ENCODE assay signal across 22 mouse cellular contexts in the genomic region with DNA sequence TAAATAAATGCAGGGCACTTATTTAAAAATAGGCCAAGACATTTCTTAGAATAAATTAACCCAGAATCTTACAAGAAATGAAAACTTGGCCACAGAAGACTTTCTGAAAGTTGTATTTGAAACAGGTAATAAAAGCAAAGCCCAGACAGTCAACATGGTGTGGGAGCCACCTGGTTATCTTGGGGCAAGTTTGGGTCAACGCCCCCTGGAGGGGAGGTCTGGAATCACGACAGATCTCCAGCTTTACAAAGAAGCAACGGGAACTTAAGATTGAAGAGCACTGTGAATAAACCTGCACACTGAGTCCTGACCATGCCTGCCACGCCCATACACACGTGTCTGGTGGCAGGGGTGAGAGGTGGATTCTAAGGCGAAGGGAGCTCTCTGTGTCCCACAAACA. TPM values are rescaled to one million over a fixed set of nuclear protein-coding genes. Genes with fewer than 3 reads are reported as not detected.
DNase-seq lines count a peak whose midpoint lies in the region; ATAC-seq and TF ChIP-seq lines count a peak whose summit lies in the region.
"Had no signal": no experiment of that assay in that cellular context is flagged by ENCODE, and none has a peak within 500 bp of the region (broad histone marks: within the 10 kb centered on the region; RNA-seq: fewer than 3 reads in every experiment).

No protein-coding gene starts in this region.

- H3K4me2 ChIP-seq in forebrain, postnatal 0 days (ENCODE audit: low read depth): no peak overlapping the region
- H3K4me2 ChIP-seq in forebrain, embryonic 16.5 days (ENCODE audit: low read length): no peak overlapping the region
- H3K4me2 ChIP-seq: embryonic facial prominence, embryonic 15.5 days; forebrain, embryonic 12.5 days; limb, embryonic 15.5 days; neural tube, embryonic 13.5 days; stomach, embryonic 15.5 days had no signal

- WGBS in forebrain, postnatal 0 days: 48% methylated on average over 6 of the region's 6 CpGs
- WGBS in forebrain, embryonic 16.5 days: 53% methylated on average over 6 of the region's 6 CpGs
- WGBS in lung, adult 2 months: 34% methylated on average over 6 of the region's 6 CpGs

- no peaks in the 10 kb centered on the region for H3K9me3 ChIP-seq in forebrain, postnatal 0 days (ENCODE audit: low read length)
- H3K9me3 ChIP-seq in forebrain, embryonic 16.5 days (ENCODE audit: control insufficient read depth, low read length): no peaks in the 10 kb centered on the region
- H3K9me3 ChIP-seq: embryonic facial prominence, embryonic 15.5 days; forebrain, embryonic 12.5 days; limb, embryonic 15.5 days; neural tube, embryonic 13.5 days; stomach, embryonic 15.5 days had no signal

- DNase-seq in forebrain, postnatal 0 days: no peak
- no peak for DNase-seq in lung, adult 2 months
- DNase-seq in lung, postnatal 10 days: no peak
- DNase-seq in Patski (ENCODE audit: low read depth, low spot score): no peak
- peak; percentile 12 for DNase-seq in thymus, postnatal 14 days
- DNase-seq in cerebellum, adult 11-12 months: no peak
- DNase-seq in left cerebral cortex, adult 11 months (ENCODE audit: low spot score): no peak
- DNase-seq: cerebellum, adult 11 months; heart, postnatal 4 days; lung, postnatal 4 days; right cerebral cortex, postnatal 4 days had no signal

- H3K27me3 ChIP-seq in forebrain, postnatal 0 days (ENCODE audit: insufficient read depth, low read length): no peaks in the 10 kb centered on the region
- H3K27me3 ChIP-seq in forebrain, embryonic 16.5 days (replicated peaks; ENCODE audit: control insufficient read depth, insufficient read depth, low read length): no peaks in the 10 kb centered on the region
- H3K27me3 ChIP-seq in Patski: peaks cover 10% of the 10 kb centered on the region
- H3K27me3 ChIP-seq: embryonic facial prominence, embryonic 15.5 days; forebrain, embryonic 12.5 days; limb, embryonic 15.5 days; neural tube, embryonic 13.5 days; stomach, embryonic 15.5 days had no signal

- H3K27ac ChIP-seq in forebrain, postnatal 0 days (ENCODE audit: low read depth, low read length): no peak overlapping the region
- no peak overlapping the region for H3K27ac ChIP-seq in forebrain, embryonic 16.5 days (ENCODE audit: low read length)
- H3K27ac ChIP-seq: embryonic facial prominence, embryonic 15.5 days; forebrain, embryonic 12.5 days; limb, embryonic 15.5 days; neural tube, embryonic 13.5 days; stomach, embryonic 15.5 days had no signal

- POLR2A ChIA-PET in Patski (lab: Charles Lee): no interaction called here

- TF ChIP-seq CTCF in forebrain, postnatal 0 days (IDR thresholded peaks at IDR 0.05; ENCODE audit: low read depth): 0 out of 2 replicates have a peak, but pooled peaks have one; percentile 2
- TF ChIP-seq CTCF in lung, adult 2 months (IDR thresholded peaks at IDR 0.05; ENCODE audit: insufficient read depth, low read length): peak; percentile 17; the same call in 1 of the 2 replicates
- peak; percentile 48 for TF ChIP-seq CTCF in Patski (IDR thresholded peaks at IDR 0.05)

- CTCF ChIA-PET in Patski (lab: Charles Lee): no interaction called here

- no peaks in the 10 kb centered on the region for H3K4me1 ChIP-seq in forebrain, postnatal 0 days (ENCODE audit: insufficient read depth)
- H3K4me1 ChIP-seq in forebrain, embryonic 16.5 days (replicated peaks; ENCODE audit: control insufficient read depth, insufficient read depth, low read length): no peaks in the 10 kb centered on the region
- H3K4me1 ChIP-seq in lung, adult 2 months (ENCODE audit: control insufficient read depth, insufficient read depth, low read length): no peaks in the 10 kb centered on the region
- H3K4me1 ChIP-seq: embryonic facial prominence, embryonic 15.5 days; forebrain, embryonic 12.5 days; limb, embryonic 15.5 days; neural tube, embryonic 13.5 days; stomach, embryonic 15.5 days had no signal

- ATAC-seq in forebrain, postnatal 0 days: no peak
- no peak for ATAC-seq in forebrain, embryonic 16.5 days
- ATAC-seq in Patski: no peak

- H3K4me3 ChIP-seq in forebrain, postnatal 0 days (ENCODE audit: low read depth, low read length): no peak overlapping the region
- H3K4me3 ChIP-seq in forebrain, embryonic 16.5 days (replicated peaks; ENCODE audit: low read length): no peak overlapping the region
- no peak overlapping the region for H3K4me3 ChIP-seq in lung, adult 2 months (replicated peaks; ENCODE audit: extremely low read depth, low read depth, low read length)
- H3K4me3 ChIP-seq: embryonic facial prominence, embryonic 15.5 days; forebrain, embryonic 12.5 days; limb, embryonic 15.5 days; neural tube, embryonic 13.5 days; stomach, embryonic 15.5 days had no signal

- no peak for TF ChIP-seq POLR2A in lung, adult 2 months (IDR thresholded peaks at IDR 0.05; ENCODE audit: borderline replicate concordance, extremely low read depth, low read depth, low read length)

- H3K9ac ChIP-seq in forebrain, postnatal 0 days: no peak overlapping the region
- H3K9ac ChIP-seq in forebrain, embryonic 16.5 days (replicated peaks; ENCODE audit: low read depth, low read length): no peak overlapping the region
- H3K9ac ChIP-seq: embryonic facial prominence, embryonic 15.5 days; forebrain, embryonic 12.5 days; limb, embryonic 15.5 days; neural tube, embryonic 13.5 days; stomach, embryonic 15.5 days had no signal

- in situ Hi-C loops in Patski (cut with MboI; ENCODE audit: low pct_unique_long_range_greater_than_20kb): no loop called here

- no peaks in the 10 kb centered on the region for H3K36me3 ChIP-seq in forebrain, postnatal 0 days (ENCODE audit: insufficient read depth)
- no peaks in the 10 kb centered on the region for H3K36me3 ChIP-seq in forebrain, embryonic 16.5 days (ENCODE audit: control insufficient read depth, insufficient read depth)
- H3K36me3 ChIP-seq: embryonic facial prominence, embryonic 15.5 days; forebrain, embryonic 12.5 days; limb, embryonic 15.5 days; neural tube, embryonic 13.5 days; stomach, embryonic 15.5 days had no signal

RNA-seq across cellular contexts. Expression of a gene that starts 1.4 kb away (rescaled TPM):
- total RNA-seq in forebrain, postnatal 0 days (2014; rRNA removed): not detected in 2 replicates
- not detected in 2 replicates for polyA plus RNA-seq in forebrain, postnatal 0 days (2015; fragmentation: Nextera tagmentation; extraction: Ambion mirVana)
- not detected in 2 replicates for polyA plus RNA-seq in forebrain, embryonic 16.5 days (2015; fragmentation: Nextera tagmentation; extraction: Ambion mirVana)
- not detected in 2 replicates for polyA plus RNA-seq in lung, adult 2 months (2012; rRNA removed)
- not detected for polyA plus RNA-seq in Patski (2021)
- total RNA-seq: adrenal gland, postnatal 4 days; gastrocnemius, adult 8-10 months; heart, postnatal 4 days; midbrain, postnatal 0 days had no signal
- polyA plus RNA-seq: C2C12; embryonic facial prominence, embryonic 15.5 days; forebrain, embryonic 12.5 days; intestine, embryonic 14.5 days; limb, embryonic 15.5 days; midbrain, postnatal 0 days; neural tube, embryonic 13.5 days; stomach, embryonic 15.5 days had no signal

RNA-seq across cellular contexts. Expression of a gene that starts 19.7 kb away (rescaled TPM):
- 11.4 and 14.8 TPM in 2 replicates for total RNA-seq in forebrain, postnatal 0 days (2014; rRNA removed)
- polyA plus RNA-seq in forebrain, postnatal 0 days (2015; fragmentation: Nextera tagmentation; extraction: Ambion mirVana): 3.8 and 6.6 TPM in 2 replicates
- 3.9 and 5.7 TPM in 2 replicates for polyA plus RNA-seq in forebrain, embryonic 16.5 days (2015; fragmentation: Nextera tagmentation; extraction: Ambion mirVana)
- polyA plus RNA-seq in lung, adult 2 months (2012; rRNA removed): 7.7 and 9.6 TPM in 2 replicates
- 1.3 TPM for polyA plus RNA-seq in Patski (2021)
- polyA plus RNA-seq: C2C12 had no signal

RNA-seq across cellular contexts. Expression of a gene that starts 25.1 kb away (rescaled TPM):
- 0.81 TPM in 1 of 2 replicates, not detected in the other for total RNA-seq in forebrain, postnatal 0 days (2014; rRNA removed)
- polyA plus RNA-seq in forebrain, postnatal 0 days (2015; fragmentation: Nextera tagmentation; extraction: Ambion mirVana): not detected in 2 replicates
- polyA plus RNA-seq in forebrain, embryonic 16.5 days (2015; fragmentation: Nextera tagmentation; extraction: Ambion mirVana): not detected in 2 replicates
- polyA plus RNA-seq in lung, adult 2 months (2012; rRNA removed): not detected in 2 replicates
- not detected for polyA plus RNA-seq in Patski (2021)
- total RNA-seq: adrenal gland, postnatal 4 days; gastrocnemius, adult 8-10 months; heart, postnatal 4 days; midbrain, postnatal 0 days had no signal
- polyA plus RNA-seq: C2C12; forebrain, embryonic 12.5 days; intestine, embryonic 14.5 days; limb, embryonic 15.5 days; midbrain, postnatal 0 days; neural tube, embryonic 13.5 days; stomach, embryonic 15.5 days had no signal

RNA-seq across cellular contexts. Expression of a gene that starts 58.6 kb away (rescaled TPM):
- not detected in 2 replicates for total RNA-seq in forebrain, postnatal 0 days (2014; rRNA removed)
- polyA plus RNA-seq in forebrain, postnatal 0 days (2015; fragmentation: Nextera tagmentation; extraction: Ambion mirVana): not detected in 2 replicates
- not detected in 2 replicates for polyA plus RNA-seq in forebrain, embryonic 16.5 days (2015; fragmentation: Nextera tagmentation; extraction: Ambion mirVana)
- not detected in 2 replicates for polyA plus RNA-seq in lung, adult 2 months (2012; rRNA removed)
- polyA plus RNA-seq in Patski (2021): not detected
- total RNA-seq: adrenal gland, postnatal 4 days; gastrocnemius, adult 8-10 months; heart, postnatal 4 days; midbrain, postnatal 0 days had no signal
- polyA plus RNA-seq: C2C12; embryonic facial prominence, embryonic 15.5 days; forebrain, embryonic 12.5 days; intestine, embryonic 14.5 days; limb, embryonic 15.5 days; midbrain, postnatal 0 days; neural tube, embryonic 13.5 days; stomach, embryonic 15.5 days had no signal
